Mouse (Mus musculus) cerebellum, adult (tissue): ENCODE data around the gene Nubpl.
"Not testable (repeated sequence)": the region's sequence is repeated elsewhere in the genome, so short reads cannot be mapped to it uniquely, and the experiment has no call there.

Experiments used
- ATAC-seq: cut with Nextera tagmentation; 2 replicates; pipeline ENCODE4 v1.9.2; 2017; ENCODE audit warnings: mild to moderate bottlenecking, moderate library complexity, mixed read lengths; ENCODE audit not compliant: insufficient number of reproducible peaks, low FRiP score, low TSS enrichment

Gene Nubpl

DNA sequence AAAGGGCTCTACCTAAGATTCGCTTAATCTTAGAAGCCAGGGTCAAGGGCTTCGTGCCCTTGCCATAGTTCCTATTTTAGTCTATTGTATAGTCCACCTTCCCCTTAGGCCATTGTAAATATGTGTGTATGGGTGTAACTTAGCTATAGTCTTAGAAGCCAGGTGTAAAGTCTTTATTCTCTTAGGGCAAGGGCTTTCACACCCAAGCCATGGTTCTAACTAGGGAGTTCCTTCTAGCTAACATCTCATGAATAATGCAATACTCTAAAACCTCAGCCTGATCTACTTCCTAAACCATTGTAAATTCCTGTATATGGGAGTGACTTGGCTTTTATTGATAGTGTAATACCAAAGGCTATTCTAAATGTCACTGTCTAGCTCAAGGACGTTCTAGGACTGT, 134.4 kb downstream of the Nubpl start:
- not testable (repeated sequence) for ATAC-seq

GRCm38 (mm10) chr12:52242712-52243111, 145.2 kb downstream of the Nubpl start:
- no peak for ATAC-seq

DNA sequence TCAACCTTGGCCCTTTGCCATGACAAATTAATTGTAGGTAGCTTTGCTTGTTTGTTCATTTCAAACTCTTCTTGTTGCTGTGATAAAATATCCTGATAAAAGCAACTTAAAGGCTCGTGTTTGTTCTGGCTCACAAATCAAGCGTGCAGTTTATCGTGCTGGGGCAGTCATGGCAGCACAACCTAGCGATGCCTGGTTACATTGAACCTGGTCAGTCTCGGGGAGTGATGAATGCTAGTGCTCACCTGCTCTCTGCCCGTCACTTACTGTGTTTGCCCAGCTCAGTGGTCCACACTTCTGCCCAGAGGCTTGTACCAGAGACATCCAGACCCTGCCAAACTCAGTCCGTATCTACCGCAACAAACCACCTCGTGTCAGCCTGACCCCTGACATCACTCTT, 149.9 kb downstream of the Nubpl start:
- no peak for ATAC-seq

GRCm38 (mm10) chr12:52248531-52248930, 151.0 kb downstream of the Nubpl start:
- no peak for ATAC-seq

- no peak for ATAC-seq
These were observed 156.6 kb downstream of the Nubpl start for GRCm38 (mm10) chr12:52254089-52254488.

DNA sequence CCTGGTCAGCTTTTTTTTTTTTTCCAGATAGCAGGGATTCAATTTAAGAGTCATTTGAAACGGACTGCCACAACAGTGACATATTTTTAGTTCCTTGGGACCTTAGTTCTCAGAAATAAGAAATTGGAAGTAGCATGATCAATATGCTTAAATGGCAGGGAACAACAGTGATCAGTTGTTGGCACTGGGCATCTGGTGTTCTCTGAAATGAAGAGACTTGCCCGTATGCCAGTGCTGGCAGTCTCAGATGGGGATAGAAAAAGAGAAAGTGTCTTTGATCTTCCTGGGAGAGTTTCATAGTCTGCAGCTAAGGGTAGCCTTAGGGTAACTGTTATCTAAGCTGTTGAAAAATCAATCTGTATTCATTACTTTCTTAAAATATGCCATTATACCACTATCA, 170.6 kb downstream of the Nubpl start:
- ATAC-seq: no peak

- ATAC-seq: no peak
These were observed 175.3 kb downstream of the Nubpl start for GRCm38 (mm10) chr12:52272828-52273227.

DNA sequence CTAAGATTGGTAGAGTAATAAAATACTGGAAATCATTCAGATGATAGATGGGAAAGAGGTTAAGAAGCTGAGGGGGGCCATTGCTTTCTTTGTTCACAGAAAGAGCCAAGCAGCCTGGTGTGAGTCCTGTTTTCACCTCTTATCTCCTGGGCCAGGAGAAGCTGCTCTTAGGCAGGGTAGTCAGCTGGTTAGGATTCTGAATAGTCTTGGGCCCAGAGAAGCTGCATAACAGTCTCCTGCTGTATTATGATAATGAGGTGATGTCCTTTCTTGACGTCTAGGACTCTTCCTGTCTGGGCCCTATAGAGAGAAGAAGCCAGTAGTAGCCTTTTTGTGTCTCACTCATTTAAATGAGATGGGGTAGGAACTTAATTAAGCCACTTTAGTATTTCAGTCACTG, 178.8 kb downstream of the Nubpl start:
- no peak for ATAC-seq

DNA sequence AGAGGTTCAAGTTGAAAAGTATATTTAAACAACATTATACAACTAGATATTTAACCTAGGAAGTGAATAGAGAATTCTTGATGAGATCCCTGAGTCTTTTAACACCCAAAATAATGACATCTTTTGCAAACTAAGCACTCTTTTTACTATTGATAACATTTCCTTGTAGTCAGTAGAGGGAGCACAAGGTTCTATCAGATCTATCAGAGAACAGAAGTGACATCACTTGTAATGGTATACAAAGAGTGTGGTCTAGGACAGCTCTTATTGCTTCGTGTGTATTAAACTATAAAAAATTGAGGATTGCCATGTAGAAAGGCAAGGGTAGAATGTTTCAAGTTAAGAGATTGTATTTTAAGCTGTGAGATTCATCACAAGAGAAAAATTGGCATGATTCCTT, 183.7 kb downstream of the Nubpl start:
- ATAC-seq: no peak

GRCm38 (mm10) chr12:52284471-52284870, 186.9 kb downstream of the Nubpl start:
- no peak for ATAC-seq

- no peak for ATAC-seq
These were observed 189.3 kb downstream of the Nubpl start for GRCm38 (mm10) chr12:52286802-52287201.

DNA sequence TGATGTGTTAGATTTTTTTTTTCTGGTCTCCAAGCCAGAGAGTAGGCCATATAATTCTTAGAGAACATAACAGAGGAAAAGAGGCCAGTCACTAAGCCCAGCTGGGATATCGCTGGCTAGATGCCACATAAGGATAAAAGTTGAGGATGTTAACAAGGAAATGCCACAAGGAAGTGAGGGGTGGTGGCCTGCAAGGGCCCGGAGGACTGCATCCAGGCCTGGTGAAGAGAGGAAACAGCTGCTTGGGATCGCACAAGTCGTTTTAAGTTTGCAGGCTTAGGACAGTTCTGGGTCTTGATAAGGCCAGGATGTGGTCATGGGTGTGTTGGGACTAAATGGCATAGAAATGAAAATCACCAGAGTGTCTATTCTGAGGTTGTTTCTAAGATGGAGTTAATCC, 191.0 kb downstream of the Nubpl start:
- no peak for ATAC-seq

DNA sequence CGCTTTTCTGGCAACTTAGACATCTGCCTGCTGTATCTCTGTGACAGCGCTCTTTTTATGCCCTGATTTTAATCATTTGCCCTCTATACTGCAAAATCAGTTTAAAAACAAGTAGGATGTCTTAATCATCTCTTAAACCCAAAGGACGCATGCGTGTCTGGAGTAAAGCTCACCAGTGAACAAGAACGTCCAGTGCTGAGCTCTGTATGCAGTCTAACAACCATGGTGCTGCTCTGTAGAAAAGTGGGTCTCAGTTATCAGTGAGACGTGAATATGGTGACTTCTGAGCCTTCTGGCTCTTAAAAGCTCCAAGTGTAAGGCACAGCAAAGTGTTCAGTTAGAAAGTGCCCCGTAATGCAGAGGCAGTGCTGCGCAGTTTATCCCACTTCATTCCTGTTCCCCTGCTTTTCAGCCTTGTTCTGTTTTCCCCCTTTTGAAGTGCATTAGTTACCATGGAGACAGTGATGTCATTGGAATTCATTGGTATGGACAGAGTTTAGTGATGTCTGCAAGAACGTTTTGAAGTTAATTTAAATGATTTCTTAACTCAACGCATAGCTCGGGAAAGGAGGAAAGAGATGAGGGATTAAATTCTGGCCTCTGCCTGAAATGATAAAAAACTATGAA, 191.5 kb downstream of the Nubpl start:
- no peak for ATAC-seq

- ATAC-seq: no peak
These were observed 192.1 kb downstream of the Nubpl start for GRCm38 (mm10) chr12:52289594-52289993.

DNA sequence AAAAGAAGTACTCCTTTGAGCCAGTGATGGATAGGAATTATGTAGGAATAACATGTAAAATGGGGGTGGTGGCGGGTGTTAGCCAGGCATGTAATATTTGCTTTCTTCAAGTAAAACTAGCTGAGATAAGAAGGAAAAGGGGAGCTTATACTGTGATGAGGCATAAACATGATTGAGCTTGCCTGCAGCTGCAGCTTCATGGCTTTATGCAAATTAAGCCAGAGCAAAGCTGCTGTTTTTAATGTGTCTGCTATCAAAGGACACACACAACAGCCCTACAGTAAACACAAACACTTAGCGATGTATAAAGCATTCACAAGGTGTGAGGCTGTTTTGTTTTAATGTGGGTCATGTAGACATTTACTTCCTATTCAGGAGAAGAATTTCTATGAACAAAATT, 196.4 kb downstream of the Nubpl start:
- ATAC-seq: no peak

GRCm38 (mm10) chr12:52297988-52298387, 200.5 kb downstream of the Nubpl start:
- no peak for ATAC-seq

DNA sequence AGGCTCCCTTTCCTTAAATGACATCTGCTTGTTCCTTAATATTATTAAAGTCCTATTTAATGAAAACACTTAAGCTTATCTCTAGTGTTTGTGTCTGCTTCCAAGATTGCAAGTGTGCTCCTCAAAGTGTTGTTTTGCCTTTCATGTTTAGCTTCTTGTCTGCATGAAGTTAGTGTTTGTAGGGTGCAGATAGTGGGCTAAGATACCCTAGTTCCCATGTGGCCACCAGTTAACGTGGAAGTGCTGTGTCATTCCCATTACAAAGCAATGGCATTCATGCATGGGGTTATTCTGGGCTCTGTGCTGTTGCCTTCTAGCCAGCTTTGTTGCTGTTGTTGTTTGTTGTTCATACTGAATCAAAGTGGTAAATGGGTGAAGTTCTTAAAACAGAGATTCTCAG, 201.1 kb downstream of the Nubpl start:
- no peak for ATAC-seq

DNA sequence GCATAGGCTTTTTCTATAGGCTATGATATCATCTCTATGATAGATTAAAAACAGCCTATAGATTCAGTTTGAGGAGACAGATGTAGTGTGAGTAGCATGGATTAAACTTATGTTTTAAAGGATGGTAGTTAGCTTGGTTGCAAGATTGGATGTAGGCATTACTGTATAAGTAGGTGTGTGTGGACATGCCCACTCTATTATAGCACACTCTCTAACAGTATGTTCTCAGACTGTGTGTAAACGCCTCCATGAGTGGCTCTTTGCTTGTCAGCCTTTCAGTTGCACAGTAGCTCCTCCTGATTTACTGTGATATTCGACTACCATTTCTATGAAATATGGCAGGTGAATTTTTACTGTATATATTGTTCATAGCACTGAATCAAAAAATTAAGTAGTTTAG, 205.4 kb downstream of the Nubpl start:
- no peak for ATAC-seq

DNA sequence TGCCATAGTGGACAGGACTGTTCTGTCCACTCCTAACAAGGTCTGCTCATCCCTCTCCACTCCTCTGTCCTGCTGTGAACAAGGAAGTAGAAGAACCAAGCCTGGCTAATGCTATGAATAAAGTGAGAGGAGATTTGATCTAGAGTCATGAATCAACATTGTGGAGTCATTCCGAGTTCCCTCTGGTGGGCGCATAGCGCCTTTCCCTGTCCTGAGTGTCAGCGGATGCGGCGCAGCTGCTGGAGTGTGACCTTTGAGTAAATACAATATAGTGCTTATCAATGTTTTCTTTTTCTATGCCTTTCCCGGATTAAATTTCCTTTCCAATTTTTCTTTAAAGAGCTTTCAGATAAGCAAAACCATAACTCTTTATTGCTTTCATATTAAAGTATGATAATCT, 208.8 kb downstream of the Nubpl start:
- ATAC-seq: no peak

- no peak for ATAC-seq
These were observed 209.9 kb downstream of the Nubpl start for GRCm38 (mm10) chr12:52307331-52307982.

DNA sequence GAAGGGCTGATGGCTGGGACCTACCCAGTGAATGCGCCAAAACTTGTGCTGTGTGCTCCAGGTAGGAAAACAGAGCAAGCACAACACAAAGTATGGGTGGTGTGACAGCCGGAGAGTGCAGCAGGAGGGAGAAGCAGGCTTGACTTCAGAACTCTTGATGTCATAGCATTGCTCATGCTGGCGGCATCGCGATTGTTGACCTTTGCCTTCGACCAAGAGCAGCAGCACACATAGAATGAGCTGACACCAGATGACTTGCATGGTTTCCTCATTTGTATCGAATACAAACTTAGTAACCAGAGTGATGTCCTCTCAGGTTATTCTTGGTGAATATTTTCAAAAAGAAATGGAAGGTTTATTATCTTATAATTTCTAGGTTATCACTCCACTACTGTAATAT, 211.1 kb downstream of the Nubpl start:
- ATAC-seq: no peak

- no peak for ATAC-seq
These were observed 217.3 kb downstream of the Nubpl start for GRCm38 (mm10) chr12:52314818-52315217.
